Mouse (Mus musculus) G1E-ER4 (cell line): ENCODE results near the gene Bcl11a. TPM values are rescaled to one million over a fixed set of nuclear protein-coding genes. Genes with fewer than 3 reads are reported as not detected.

Experiments used
- GATA1 ChIP-seq: IDR thresholded peaks from one replicate; pipeline ENCODE4 v1.8.0; 2012; ENCODE audit warnings: low read length, inconsistent platforms
- polyA plus RNA-seq: library from polyadenylated mRNA; stranded (reverse); fragments of >175 nt; gene quantifications from 2 replicates; pipeline ENCODE4 v1.2.3, GENCODE M21; 2012

The Bcl11a gene
- polyA plus RNA-seq, 1 experiment, result 115 TPM

GRCm38 (mm10) chr11:24109388-24109787 is 31.5 kb downstream of the Bcl11a start:
- no peak for TF ChIP-seq GATA1

- no peak for TF ChIP-seq GATA1
Measured at GRCm38 (mm10) chr11:24110113-24110512, 32.3 kb downstream of the Bcl11a start.

- TF ChIP-seq GATA1, result no peak
Measured at GRCm38 (mm10) chr11:24111720-24112119, 33.9 kb downstream of the Bcl11a start.

GRCm38 (mm10) chr11:24115017-24115752 is 37.3 kb downstream of the Bcl11a start:
- TF ChIP-seq GATA1, result no peak

- no peak for TF ChIP-seq GATA1
Measured at GRCm38 (mm10) chr11:24116041-24116440, 38.2 kb downstream of the Bcl11a start.

GRCm38 (mm10) chr11:24116582-24117318 is 38.9 kb downstream of the Bcl11a start:
- TF ChIP-seq GATA1, result no peak

- no peak for TF ChIP-seq GATA1
Measured at GRCm38 (mm10) chr11:24121136-24121535, 43.3 kb downstream of the Bcl11a start.

GRCm38 (mm10) chr11:24122899-24123298 is 45.0 kb downstream of the Bcl11a start:
- TF ChIP-seq GATA1, result no peak

- no peak for TF ChIP-seq GATA1
Measured at GRCm38 (mm10) chr11:24123991-24124390, 46.1 kb downstream of the Bcl11a start.

GRCm38 (mm10) chr11:24125098-24125497 is 47.2 kb downstream of the Bcl11a start:
- no peak for TF ChIP-seq GATA1

- no peak for TF ChIP-seq GATA1
Measured at GRCm38 (mm10) chr11:24128001-24128400, 50.1 kb downstream of the Bcl11a start.

- no peak for TF ChIP-seq GATA1
Measured at GRCm38 (mm10) chr11:24129358-24130185, 51.7 kb downstream of the Bcl11a start.

GRCm38 (mm10) chr11:24130186-24130760 is 52.4 kb downstream of the Bcl11a start:
- TF ChIP-seq GATA1, result no peak

GRCm38 (mm10) chr11:24131818-24132217 is 54.0 kb downstream of the Bcl11a start:
- TF ChIP-seq GATA1, result no peak

GRCm38 (mm10) chr11:24132358-24132757 is 54.5 kb downstream of the Bcl11a start:
- no peak for TF ChIP-seq GATA1

- TF ChIP-seq GATA1, result no peak
Measured at GRCm38 (mm10) chr11:24132853-24133252, 55.0 kb downstream of the Bcl11a start.
